Mouse (Mus musculus) heart, adult 8-10 months (tissue): Measurements from ENCODE around the gene Kctd5. TPM values are rescaled to one million over a fixed set of nuclear protein-coding genes. Genes with fewer than 3 reads are reported as not detected.

Source experiments
- microRNA-seq: library from miRNA; unstranded; fragments of <30 nt; microRNA quantifications from one replicate; pipeline ENCODE4 v1.2.0, GENCODE M21; 2022
- total RNA-seq, 4 experiments: library from RNA; stranded (reverse); gene quantifications; 2 replicates each; pipeline ENCODE4 v1.2.4; 2022

Kctd5 gene
- total RNA-seq, 4 experiments from 2014 or later, result 6.8 to 8.6 (median 7.9) TPM

Small RNA genes within 50 kb of the gene (microRNA-seq; reads per million reads assigned to microRNA genes)
- not detected for gene Gm27700

Other genes starting within 250 kb of the Kctd5 start
- 100 to 1,000 TPM; 321 to 411 (median 362) TPM for gene Elob, start 244.3 kb downstream of the Kctd5 start, total RNA-seq
- not detected for gene Prss33, start 237.4 kb downstream of the Kctd5 start, total RNA-seq
- gene Prss32, start 229.6 kb downstream of the Kctd5 start, total RNA-seq, result not detected
- gene Prss41, start 229.3 kb downstream of the Kctd5 start, total RNA-seq, result under 1 TPM in 2 of 4 experiments, not detected in 2; 0.14 to 0.16 TPM
- not detected for gene Prss21, start 205.4 kb downstream of the Kctd5 start, total RNA-seq
- not detected for gene Dcpp1, start 192.6 kb downstream of the Kctd5 start, total RNA-seq
- gene Dcpp2, start 192.6 kb downstream of the Kctd5 start, total RNA-seq, result not detected
- not detected for gene Dcpp3, start 156.0 kb downstream of the Kctd5 start, total RNA-seq
- not detected for gene Sbp, start 131.8 kb downstream of the Kctd5 start, total RNA-seq
- not detected for gene Sbpl, start 118.2 kb downstream of the Kctd5 start, total RNA-seq
- gene Prss30, start 92.9 kb downstream of the Kctd5 start, total RNA-seq, result not detected
- not detected for gene Prss22, start 75.4 kb downstream of the Kctd5 start, total RNA-seq
- gene Prss27, start 35.3 kb downstream of the Kctd5 start, total RNA-seq, result not detected
- gene Pdpk1, start 77.4 kb upstream of the Kctd5 start, total RNA-seq, result 10 to 100 TPM; 38.3 to 46.0 (median 45.0) TPM
- 10 to 100 TPM in 3 of 4 experiments, 1 to 10 TPM in 1; 9.4 to 12.4 (median 10.8) TPM for gene Amdhd2, start 90.3 kb upstream of the Kctd5 start, total RNA-seq
- 100 to 1,000 TPM; 224 to 240 (median 231) TPM for gene Atp6v0c, start 96.2 kb upstream of the Kctd5 start, total RNA-seq
- gene Tbc1d24, start 132.1 kb upstream of the Kctd5 start, total RNA-seq, result 10 to 100 TPM; 11.5 to 14.5 (median 12.6) TPM
- 1 to 10 TPM in 2 of 4 experiments, under 1 TPM in 2; 0.66 to 1.5 (median 0.89) TPM for gene Ntn3, start 136.0 kb upstream of the Kctd5 start, total RNA-seq
- gene Tedc2, start 147.4 kb upstream of the Kctd5 start, total RNA-seq, result 1 to 10 TPM; 1.7 to 2.9 (median 2.5) TPM
- under 1 TPM; 0.22 to 0.66 (median 0.40) TPM for gene Ccnf, start 178.0 kb upstream of the Kctd5 start, total RNA-seq